Mouse (Mus musculus): ENCODE data around the gene Cmss1. TPM values are rescaled to one million over a fixed set of nuclear protein-coding genes. Genes with fewer than 3 reads are reported as not detected.

The Cmss1 gene
- polyA plus RNA-seq, 1 experiment from 2014 or later: 38.8 TPM

DNA sequence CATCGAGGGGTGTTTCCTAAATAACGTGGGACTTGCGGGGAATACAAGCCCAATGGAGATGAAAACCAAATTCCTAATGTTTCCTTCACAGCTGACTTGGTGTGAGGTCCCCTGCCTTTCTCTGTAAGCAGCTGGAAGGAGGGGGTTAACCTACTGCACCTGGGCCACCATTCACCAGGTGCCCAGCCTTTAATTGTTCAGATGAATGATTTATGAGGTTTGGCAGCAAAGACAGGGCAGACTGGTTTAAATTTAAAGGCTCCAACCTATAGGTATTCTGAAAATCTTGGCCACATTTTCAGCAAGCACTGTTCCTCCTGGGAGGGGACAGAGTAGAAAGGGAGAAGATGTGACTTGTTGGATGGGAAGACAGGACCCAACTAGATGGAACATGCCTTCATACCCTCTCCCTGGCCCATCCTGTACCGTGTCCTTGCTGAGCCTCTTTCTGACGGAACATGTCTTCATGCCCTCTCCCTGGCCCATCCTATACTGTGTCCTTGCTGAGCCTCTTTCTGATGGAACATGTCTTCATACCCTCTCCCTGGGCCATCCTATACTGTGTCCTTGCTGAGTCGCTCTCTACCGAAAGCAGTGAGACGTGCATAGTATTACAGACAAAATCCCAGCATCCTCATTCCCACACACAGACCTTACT is 152.4 kb downstream of the Cmss1 start:
- no peak overlapping the region for H3K9ac ChIP-seq
- H3K4me3 ChIP-seq (replicated peaks; ENCODE audit: low read length): no peak overlapping the region
- no peaks in the 10 kb centered on the region for H3K27me3 ChIP-seq (ENCODE audit: control insufficient read depth, insufficient read depth, low read length)
- H3K9me3 ChIP-seq (ENCODE audit: control insufficient read depth, low read length): no peaks in the 10 kb centered on the region
- 95% methylated on average over 8 of the region's 8 CpGs for WGBS
- H3K4me1 ChIP-seq (replicated peaks; ENCODE audit: control insufficient read depth, insufficient read depth, low read length): no peaks in the 10 kb centered on the region
- H3K27ac ChIP-seq: no peak overlapping the region
- no peak for DNase-seq (ENCODE audit: low spot score)
- ATAC-seq (ENCODE audit: low FRiP score): no peak
- no peaks in the 10 kb centered on the region for H3K36me3 ChIP-seq (replicated peaks; ENCODE audit: control insufficient read depth, insufficient read depth)
- H3K4me2 ChIP-seq (replicated peaks): no peak overlapping the region

DNA sequence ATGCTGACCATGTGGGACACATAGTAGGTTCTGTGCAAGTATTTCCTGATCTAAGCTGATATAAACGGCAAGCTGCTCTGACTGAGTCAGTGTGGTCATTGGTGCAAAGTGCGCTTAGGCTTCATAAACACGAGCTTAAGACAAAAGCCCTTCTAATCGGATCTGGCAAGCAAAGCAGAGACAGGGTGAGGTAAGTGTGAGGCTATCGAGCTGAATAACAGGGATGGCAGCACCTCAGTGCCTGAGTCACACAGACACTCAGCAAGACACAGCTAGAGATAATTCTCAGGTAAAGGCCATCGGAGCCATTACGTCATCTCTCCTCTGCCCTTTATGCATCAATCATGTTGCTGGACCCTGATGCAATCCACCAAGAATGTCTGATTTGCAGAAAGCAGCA is 153.7 kb downstream of the Cmss1 start:
- no peaks in the 10 kb centered on the region for H3K27me3 ChIP-seq (ENCODE audit: control insufficient read depth, insufficient read depth, low read length)
- no peak overlapping the region for H3K4me3 ChIP-seq (replicated peaks; ENCODE audit: low read length)
- H3K36me3 ChIP-seq (replicated peaks; ENCODE audit: control insufficient read depth, insufficient read depth): no peaks in the 10 kb centered on the region
- no peak for ATAC-seq (ENCODE audit: low FRiP score)
- no peak overlapping the region for H3K27ac ChIP-seq
- H3K9me3 ChIP-seq (ENCODE audit: control insufficient read depth, low read length): 0 out of 2 replicates have a peak, but pooled peaks cover 5% of the 10 kb centered on the region
- no peak overlapping the region for H3K9ac ChIP-seq
- WGBS: 85% methylated on average over 7 of the region's 7 CpGs
- no peak overlapping the region for H3K4me2 ChIP-seq (replicated peaks)
- H3K4me1 ChIP-seq (replicated peaks; ENCODE audit: control insufficient read depth, insufficient read depth, low read length): no peaks in the 10 kb centered on the region
- no peak for DNase-seq (ENCODE audit: low spot score)

DNA sequence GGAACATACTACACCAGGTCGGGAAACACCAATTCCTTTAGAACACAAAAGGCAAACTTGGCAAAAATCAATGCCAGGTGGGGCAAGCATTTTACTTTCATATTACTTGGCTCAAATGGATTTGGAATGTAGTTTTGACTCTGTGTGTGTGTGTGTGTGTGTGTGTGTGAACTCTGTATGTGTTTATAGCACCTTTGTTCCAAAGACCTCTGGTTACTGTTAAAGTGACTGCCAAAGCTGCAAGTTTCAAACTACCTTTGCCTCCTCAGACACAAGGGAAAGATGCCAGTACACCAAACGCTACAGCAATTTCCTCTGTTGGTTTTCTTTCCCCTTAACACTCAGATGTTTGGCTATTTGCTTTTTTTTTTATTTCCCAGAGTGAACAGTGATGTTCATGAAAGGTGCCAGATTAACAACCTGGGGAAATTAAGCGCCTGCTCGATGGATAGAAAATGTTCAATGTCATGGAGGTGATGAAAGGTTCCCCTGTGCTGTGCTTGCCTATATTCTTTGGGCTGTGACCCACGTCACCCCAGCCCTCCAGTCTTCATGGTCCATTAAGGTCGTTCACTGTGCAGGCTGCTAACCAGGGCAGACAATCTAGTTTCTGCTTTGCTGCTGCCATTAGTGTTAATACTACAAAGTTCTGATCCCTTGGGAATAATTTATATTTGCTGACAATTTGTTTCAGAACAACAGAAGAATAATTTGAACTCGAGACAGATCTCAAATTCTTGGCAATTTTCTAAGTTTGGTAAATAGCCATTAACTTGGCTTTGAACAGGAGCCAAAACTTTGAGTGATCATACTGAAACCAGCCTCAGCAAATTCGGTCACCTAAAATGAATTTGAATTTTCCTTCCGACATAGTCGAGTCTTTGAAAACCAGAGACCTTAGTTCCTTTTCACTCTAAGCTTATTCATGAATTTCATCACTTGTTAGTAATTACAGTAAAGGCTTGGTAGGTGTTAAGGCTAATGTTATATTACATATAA is 161.3 kb downstream of the Cmss1 start:
- Histone ChIP-seq H3K4me2 (replicated peaks) (no peak overlapping the region), H3K9me3 (ENCODE audit: control insufficient read depth, low read length) (0 out of 2 replicates have a peak, but pooled peaks cover 7% of the 10 kb centered on the region), H3K36me3 (replicated peaks; ENCODE audit: control insufficient read depth, insufficient read depth) (no peaks in the 10 kb centered on the region), H3K27me3 (ENCODE audit: control insufficient read depth, insufficient read depth, low read length) (no peaks in the 10 kb centered on the region), H3K4me1 (replicated peaks; ENCODE audit: control insufficient read depth, insufficient read depth, low read length) (no peaks in the 10 kb centered on the region), H3K27ac (no peak overlapping the region), H3K4me3 (replicated peaks; ENCODE audit: low read length) (no peak overlapping the region), H3K9ac (no peak overlapping the region)
- WGBS: 67% methylated on average over 10 of the region's 10 CpGs
- ATAC-seq (ENCODE audit: low FRiP score) (no peak), DNase-seq (ENCODE audit: low spot score) (no peak)

DNA sequence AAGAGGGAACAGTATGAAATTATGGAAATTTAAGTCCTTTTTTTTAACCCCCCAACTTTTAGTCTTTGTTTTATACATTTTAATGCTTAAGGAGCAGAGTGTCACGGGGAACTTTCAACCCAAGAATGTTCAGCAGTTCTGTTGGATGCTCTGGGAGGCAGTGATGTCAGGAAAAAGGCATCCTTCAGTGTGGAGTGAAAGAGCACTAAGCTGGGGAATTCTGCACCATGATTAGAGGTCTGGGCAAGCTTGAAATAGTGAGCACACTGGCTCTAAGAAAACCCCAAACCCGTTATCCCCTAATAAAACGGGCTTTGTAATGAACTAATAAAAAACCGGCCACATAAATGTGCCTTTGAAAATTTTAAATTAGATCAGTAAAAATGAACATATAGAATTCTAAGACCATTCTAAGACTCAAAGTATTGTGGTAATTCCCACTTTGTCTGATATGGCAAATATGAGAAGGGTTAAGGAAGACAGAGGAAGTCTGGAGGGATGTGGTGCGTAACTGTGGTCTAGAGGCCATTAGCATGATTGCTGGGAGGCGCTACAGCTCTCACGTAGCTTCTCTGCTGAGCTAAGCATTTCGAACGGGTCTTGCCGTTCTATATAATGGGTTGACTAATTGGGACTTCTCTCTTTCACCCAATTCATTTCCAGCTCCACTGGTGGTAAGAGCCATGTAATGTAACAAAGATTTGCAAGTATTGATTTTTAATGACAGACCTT is 165.8 kb downstream of the Cmss1 start:
- Histone ChIP-seq H3K27ac (no peak overlapping the region), H3K4me2 (replicated peaks) (no peak overlapping the region), H3K27me3 (ENCODE audit: control insufficient read depth, insufficient read depth, low read length) (no peaks in the 10 kb centered on the region), H3K36me3 (replicated peaks; ENCODE audit: control insufficient read depth, insufficient read depth) (no peaks in the 10 kb centered on the region), H3K9me3 (ENCODE audit: control insufficient read depth, low read length) (no peaks in the 10 kb centered on the region), H3K4me3 (replicated peaks; ENCODE audit: low read length) (no peak overlapping the region), H3K4me1 (replicated peaks; ENCODE audit: control insufficient read depth, insufficient read depth, low read length) (peaks cover 10% of the 10 kb centered on the region; the same call in 1 of the 2 replicates), H3K9ac (no peak overlapping the region)
- DNase-seq (ENCODE audit: low spot score) (no peak), ATAC-seq (ENCODE audit: low FRiP score) (no peak)
- WGBS: 80% methylated on average over 10 of the region's 10 CpGs

DNA sequence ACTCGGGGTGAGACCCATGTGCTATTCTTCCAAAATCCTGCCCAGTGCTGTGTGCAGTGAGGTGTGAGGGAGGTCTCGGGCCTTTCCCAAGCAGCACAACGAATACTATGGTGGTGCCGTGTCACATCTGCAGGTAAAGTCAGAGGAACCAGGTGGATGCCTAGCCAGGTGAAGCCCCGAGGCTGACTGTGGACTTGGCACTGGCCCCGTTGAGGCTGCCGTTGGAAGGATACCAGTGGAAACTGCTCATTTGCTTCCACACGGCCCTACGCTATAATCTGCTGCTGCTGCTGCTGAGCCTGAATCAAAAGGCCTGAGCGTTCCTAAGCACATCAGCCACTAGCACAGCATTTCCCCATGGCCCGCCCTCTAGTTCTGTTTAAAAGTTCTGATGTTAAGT is 167.5 kb downstream of the Cmss1 start:
- no peak overlapping the region for H3K9ac ChIP-seq
- no peaks in the 10 kb centered on the region for H3K36me3 ChIP-seq (replicated peaks; ENCODE audit: control insufficient read depth, insufficient read depth)
- H3K4me2 ChIP-seq (replicated peaks): no peak overlapping the region
- peaks cover 10% of the 10 kb centered on the region; the same call in 1 of the 2 replicates for H3K4me1 ChIP-seq (replicated peaks; ENCODE audit: control insufficient read depth, insufficient read depth, low read length)
- DNase-seq (ENCODE audit: low spot score): no peak
- no peak for ATAC-seq (ENCODE audit: low FRiP score)
- no peaks in the 10 kb centered on the region for H3K27me3 ChIP-seq (ENCODE audit: control insufficient read depth, insufficient read depth, low read length)
- no peak overlapping the region for H3K27ac ChIP-seq
- 85% methylated on average over 11 of the region's 11 CpGs for WGBS
- H3K9me3 ChIP-seq (ENCODE audit: control insufficient read depth, low read length): no peaks in the 10 kb centered on the region
- no peak overlapping the region for H3K4me3 ChIP-seq (replicated peaks; ENCODE audit: low read length)

DNA sequence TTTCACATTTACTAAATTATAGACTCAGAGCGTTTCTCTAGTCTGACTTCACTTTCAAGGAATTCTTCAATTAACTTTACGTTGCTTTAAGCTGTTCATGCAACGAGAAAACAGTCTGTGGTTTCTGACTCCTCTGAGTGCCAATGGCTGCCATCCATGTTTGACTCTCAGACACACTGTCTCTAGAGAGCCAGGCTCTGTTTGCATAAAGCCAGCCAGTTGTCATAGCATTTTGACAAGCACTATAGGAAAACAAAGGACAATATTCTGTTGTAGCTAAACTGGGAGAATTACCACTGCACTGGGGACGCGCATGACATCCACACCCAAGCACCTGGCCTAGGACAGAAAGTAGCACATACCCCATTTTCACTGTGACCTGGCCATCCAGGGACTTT is 168.4 kb downstream of the Cmss1 start:
- 73% methylated on average over 5 of the region's 5 CpGs for WGBS
- Histone ChIP-seq H3K36me3 (replicated peaks; ENCODE audit: control insufficient read depth, insufficient read depth) (no peaks in the 10 kb centered on the region), H3K27ac (no peak overlapping the region)

DNA sequence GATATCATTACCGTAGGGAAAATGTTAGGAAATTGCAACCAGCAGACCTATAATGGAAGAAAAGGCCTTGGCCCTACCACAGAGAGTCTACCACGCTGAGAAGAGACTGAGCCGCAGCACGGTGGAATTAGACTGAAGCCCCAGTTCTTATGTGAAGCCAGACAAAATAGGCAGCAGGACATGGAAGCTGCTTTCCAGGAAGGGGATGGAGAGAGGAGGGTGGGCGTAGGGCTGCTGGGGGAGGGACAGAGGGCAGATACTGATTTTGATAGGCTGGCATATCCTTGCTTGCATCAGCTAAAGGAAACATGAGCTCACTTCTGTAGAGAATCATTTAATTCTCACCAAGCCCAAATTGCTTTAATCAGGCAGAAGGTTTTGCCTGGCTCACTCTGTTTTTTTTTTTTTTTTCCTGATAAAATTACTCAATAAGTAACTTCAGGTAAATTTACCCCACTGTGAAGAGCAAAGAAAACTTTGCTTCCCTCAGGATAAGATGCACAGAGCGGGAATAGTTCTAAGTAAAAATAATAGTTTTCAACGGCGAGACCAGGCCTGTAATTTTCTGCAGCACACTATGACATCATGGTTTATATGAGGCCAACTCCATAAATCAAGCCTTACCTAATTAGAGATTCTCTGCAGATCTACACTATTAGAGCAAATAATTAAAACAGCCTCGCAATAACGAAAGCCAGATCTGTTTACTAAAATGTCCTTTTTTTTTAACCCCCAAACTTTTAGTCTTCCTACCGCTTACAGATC is 169.0 kb downstream of the Cmss1 start:
- H3K9ac ChIP-seq: no peak overlapping the region
- H3K4me3 ChIP-seq (replicated peaks; ENCODE audit: low read length): no peak overlapping the region
- H3K4me2 ChIP-seq (replicated peaks): no peak overlapping the region
- H3K27ac ChIP-seq: peak overlapping the region; percentile 52
- ATAC-seq (ENCODE audit: low FRiP score) (peak; percentile 64), DNase-seq (ENCODE audit: low spot score) (no peak)
- H3K4me1 ChIP-seq (replicated peaks; ENCODE audit: control insufficient read depth, insufficient read depth, low read length): peaks cover 10% of the 10 kb centered on the region; the same call in 1 of the 2 replicates
- H3K36me3 ChIP-seq (replicated peaks; ENCODE audit: control insufficient read depth, insufficient read depth): no peaks in the 10 kb centered on the region
- WGBS: 79% methylated on average over 11 of the region's 11 CpGs
- H3K9me3 ChIP-seq (ENCODE audit: control insufficient read depth, low read length): no peaks in the 10 kb centered on the region
- H3K27me3 ChIP-seq (ENCODE audit: control insufficient read depth, insufficient read depth, low read length): no peaks in the 10 kb centered on the region

More for the DNA sequence above, 168.4 kb downstream of the Cmss1 start:
- H3K9me3 ChIP-seq (ENCODE audit: control insufficient read depth, low read length): no peaks in the 10 kb centered on the region
- H3K4me1 ChIP-seq (replicated peaks; ENCODE audit: control insufficient read depth, insufficient read depth, low read length): peaks cover 10% of the 10 kb centered on the region; the same call in 1 of the 2 replicates
- no peak overlapping the region for H3K4me2 ChIP-seq (replicated peaks)
- DNase-seq (ENCODE audit: low spot score) (peak; percentile 27), ATAC-seq (ENCODE audit: low FRiP score) (no peak)
- no peak overlapping the region for H3K4me3 ChIP-seq (replicated peaks; ENCODE audit: low read length)
- no peak overlapping the region for H3K9ac ChIP-seq
- H3K27me3 ChIP-seq (ENCODE audit: control insufficient read depth, insufficient read depth, low read length): no peaks in the 10 kb centered on the region

DNA sequence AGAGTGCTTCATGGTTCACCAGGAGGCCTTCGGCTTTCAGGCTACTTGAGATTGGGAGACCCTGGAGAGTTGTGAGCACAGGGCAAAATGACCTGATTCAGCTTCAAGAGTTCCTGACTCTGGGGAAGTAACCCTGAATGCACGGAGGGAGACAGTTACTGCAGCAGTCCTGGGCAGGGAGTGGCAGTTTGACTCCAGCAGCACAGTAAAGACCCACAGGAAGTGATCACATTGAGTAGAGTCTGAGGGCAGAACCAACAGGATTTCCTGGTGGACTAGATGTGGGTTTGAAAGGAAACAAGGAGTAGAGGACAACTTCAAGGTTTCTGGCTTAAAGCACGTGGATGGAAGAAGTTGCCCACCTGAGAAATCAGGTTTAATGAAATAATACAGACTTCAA is 172.0 kb downstream of the Cmss1 start:
- ATAC-seq (ENCODE audit: low FRiP score): no peak

More for the DNA sequence above, 172.0 kb downstream of the Cmss1 start:
- Histone ChIP-seq H3K36me3 (replicated peaks; ENCODE audit: control insufficient read depth, insufficient read depth) (no peaks in the 10 kb centered on the region), H3K4me1 (replicated peaks; ENCODE audit: control insufficient read depth, insufficient read depth, low read length) (peaks cover 10% of the 10 kb centered on the region; the same call in 1 of the 2 replicates), H3K27me3 (ENCODE audit: control insufficient read depth, insufficient read depth, low read length) (no peaks in the 10 kb centered on the region), H3K9ac (no peak overlapping the region), H3K4me2 (replicated peaks) (no peak overlapping the region), H3K27ac (no peak overlapping the region), H3K9me3 (ENCODE audit: control insufficient read depth, low read length) (no peaks in the 10 kb centered on the region), H3K4me3 (replicated peaks; ENCODE audit: low read length) (no peak overlapping the region)
- no peak for DNase-seq (ENCODE audit: low spot score)
- WGBS: 83% methylated on average over 3 of the region's 3 CpGs

Measured in hindbrain, embryonic 14.5 days (tissue).